Mouse (Mus musculus): Measurements from ENCODE around the gene Uri1.

DNA sequence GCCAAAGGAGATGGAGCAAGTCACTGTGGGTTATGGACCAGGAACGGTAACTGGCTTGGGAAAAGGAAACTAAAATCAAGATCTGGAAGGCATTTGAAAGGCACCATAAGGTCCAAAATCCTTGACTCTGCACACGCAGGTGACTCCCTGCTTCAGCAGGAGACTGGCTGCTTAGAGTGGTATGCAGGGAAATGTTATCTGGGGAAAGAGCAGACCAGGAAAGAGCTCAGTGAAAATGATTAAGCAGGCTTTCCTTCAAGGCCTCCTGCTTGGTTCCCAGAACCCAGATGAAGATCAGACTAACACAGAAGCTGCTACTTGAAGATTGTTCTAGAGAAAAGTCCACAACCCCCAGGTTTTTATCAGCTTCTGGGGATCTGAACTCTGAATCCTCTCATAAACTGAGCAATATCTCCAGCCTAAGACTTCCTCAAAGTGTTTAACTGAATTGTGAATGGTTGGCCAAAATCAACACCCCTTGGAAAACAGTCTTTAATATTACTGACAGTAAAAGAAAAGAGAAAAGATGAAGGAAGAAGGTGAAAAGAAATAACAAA, 50.3 kb downstream of the Uri1 start:
- no peak for TF ChIP-seq CTCF (IDR thresholded peaks at IDR 0.05; ENCODE audit: extremely low read depth, insufficient read depth, low read length)
- TF ChIP-seq POLR2A (IDR thresholded peaks at IDR 0.05; ENCODE audit: extremely low read depth, insufficient read depth, low read length), result no peak
